Mouse (Mus musculus): Measurements from ENCODE around the gene Tpo.

The Tpo gene

DNA sequence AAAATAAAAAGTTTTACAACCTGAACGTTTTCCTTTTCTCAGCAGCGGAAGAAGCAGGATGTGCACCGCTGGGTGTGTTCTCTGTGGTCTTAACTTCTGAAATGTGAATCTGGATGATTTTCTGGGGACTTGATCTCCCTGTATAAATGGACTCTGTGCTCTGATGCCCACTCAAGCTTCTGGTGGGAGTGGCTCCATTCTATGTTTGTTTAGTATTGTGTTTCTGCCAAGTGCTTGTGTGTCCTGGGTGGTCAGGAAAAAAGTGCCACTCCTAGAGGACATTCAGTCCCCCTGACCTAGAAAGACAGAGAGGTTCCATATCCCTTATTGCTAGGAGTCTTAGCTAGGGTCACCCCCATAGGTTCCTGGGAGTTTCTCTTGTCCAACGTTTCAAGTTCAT lies at the start of gene Tpo:
Gene Tpo (minus strand): TSS at position 101 of the 400 bp plus-strand sequence.
- no peak for DNase-seq (ENCODE audit: low read depth, low spot score)

DNA sequence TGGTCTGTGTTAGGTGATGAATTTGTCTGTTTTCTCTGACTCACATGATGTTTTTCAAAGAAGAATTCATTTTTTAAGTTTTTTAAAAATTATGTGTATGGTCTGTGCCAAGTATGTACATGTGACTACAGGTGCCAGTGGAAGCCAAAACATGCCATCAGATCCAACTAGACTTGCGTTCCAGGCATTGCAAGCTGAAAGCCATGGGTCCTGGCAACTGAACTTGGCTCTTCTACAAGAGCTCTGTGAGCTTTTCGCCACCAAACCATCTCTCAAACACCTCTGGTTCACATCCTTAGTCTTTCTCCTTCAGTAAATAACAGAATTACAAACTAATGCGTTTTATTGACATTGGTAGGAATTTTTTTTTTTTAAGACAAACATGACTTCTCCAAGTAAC lies 49.3 kb upstream of the Tpo start:
- no peak for DNase-seq (ENCODE audit: low read depth, low spot score)

DNA sequence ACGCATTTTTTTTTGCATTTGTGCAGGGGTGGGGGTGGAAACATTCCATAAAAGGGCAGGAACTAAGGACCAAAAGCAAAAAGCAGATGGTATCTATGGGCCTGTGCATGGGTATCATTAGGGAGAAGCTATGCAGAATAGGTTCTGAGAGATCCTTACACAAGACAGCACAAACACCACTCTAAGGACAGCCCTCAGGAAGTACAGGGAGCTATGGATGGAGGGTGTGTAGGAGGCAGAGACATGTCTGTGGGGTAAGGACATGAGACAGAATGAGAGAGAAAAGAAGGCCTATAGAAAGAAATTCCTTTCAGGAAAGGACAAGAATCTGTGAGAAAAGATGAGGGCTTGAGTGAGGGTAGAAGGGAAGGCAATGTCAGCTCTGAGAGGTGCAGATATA lies 47.2 kb upstream of the Tpo start:
- DNase-seq (ENCODE audit: low read depth, low spot score), result no peak

DNA sequence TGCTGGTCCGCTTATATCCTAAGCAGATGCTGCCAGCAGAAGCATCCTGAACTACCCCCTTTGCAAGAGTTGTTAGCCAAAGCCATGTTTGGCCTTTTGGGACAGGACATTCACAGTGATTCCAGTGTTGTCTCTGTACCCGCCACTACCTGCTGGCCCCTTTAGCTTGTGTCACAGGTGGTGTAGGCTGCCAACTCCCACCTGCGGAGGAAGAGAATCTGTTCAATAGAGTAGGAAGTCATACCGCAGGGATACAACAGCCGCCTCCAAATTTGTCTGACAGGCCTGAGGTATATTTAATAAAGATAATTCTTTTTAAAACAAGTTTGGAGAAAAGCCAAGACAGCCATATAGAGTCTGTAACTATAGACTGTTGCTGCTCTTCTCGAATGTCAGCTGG lies 45.5 kb upstream of the Tpo start:
- no peak for DNase-seq (ENCODE audit: low read depth, low spot score)

DNA sequence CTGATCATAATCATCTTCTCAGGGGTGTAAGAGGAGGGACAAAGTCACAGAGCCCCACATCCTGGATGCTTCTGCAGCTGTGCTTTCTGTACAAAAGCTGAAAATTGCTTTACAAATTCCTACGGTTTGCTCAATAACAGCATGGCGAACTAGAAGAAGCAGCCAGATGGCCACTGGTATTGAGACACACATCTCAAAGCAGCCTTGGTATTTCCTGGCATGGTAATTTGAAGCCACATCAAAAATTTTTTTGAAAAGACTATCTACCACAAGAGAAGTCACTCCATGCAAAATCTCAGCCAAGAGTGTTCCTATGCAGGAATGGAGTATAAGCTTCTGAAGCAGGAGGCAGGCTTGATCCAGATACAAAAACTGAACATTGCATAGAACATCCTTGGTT lies 45.1 kb upstream of the Tpo start:
- no peak for DNase-seq (ENCODE audit: low read depth, low spot score)

DNA sequence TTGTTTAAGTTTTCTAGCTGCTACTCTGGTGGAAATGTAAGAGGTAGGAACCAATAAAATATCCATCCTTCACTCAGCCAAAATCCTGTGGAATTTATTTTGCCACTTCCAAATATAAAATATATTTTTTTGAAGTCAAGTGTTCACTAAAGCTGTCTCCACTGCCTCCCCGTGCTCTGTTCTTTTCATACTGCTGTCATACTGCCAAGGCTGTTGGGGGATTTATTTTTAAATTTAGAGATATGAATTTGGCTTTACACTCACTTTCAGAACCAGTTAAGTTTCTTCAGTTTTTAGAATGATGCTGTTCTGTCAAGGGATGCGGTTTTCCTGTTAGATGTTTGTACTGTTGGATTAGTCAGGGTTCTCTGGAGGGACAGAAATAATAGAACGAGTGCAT lies 36.1 kb upstream of the Tpo start:
- DNase-seq (ENCODE audit: low read depth, low spot score), result no peak

DNA sequence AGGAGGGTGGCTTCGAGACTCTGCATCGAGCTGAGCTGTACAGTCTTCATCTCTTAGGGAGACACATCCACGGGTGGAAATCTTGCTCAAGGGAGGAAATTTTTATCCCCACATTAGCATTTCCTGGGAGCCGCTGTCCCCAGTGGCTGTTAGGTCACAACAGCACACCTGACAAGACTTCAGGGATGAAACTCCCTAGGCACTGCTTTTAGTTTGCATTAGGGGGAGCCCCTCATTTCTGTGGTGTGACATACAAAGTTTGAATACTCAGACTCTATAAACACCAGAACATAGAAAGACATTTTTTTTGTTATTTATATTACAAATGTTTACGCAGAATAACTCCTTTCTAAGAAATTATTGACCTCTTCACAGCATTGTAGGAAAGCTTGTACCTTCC lies 32.1 kb upstream of the Tpo start:
- no peak for DNase-seq (ENCODE audit: low read depth, low spot score)

DNA sequence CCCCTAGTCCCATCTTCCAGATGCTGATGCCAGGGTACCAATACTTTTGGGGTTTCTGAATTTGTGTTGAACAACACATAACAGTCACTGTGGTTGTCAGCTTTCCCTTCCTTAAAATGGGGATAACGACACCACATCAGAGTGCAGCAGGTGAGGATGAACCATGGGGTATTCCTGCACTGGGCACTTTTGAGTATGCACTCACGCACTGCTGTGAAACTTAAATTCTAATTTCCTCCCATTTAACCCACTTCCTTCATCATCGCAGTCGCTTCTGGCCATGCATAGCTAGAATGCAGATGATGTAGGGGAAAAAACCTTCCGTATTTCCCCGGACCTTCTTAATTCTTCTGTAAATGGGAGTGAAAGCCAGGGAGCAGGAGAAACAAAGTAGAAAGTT lies 31.6 kb upstream of the Tpo start:
- no peak for DNase-seq (ENCODE audit: low read depth, low spot score)

DNA sequence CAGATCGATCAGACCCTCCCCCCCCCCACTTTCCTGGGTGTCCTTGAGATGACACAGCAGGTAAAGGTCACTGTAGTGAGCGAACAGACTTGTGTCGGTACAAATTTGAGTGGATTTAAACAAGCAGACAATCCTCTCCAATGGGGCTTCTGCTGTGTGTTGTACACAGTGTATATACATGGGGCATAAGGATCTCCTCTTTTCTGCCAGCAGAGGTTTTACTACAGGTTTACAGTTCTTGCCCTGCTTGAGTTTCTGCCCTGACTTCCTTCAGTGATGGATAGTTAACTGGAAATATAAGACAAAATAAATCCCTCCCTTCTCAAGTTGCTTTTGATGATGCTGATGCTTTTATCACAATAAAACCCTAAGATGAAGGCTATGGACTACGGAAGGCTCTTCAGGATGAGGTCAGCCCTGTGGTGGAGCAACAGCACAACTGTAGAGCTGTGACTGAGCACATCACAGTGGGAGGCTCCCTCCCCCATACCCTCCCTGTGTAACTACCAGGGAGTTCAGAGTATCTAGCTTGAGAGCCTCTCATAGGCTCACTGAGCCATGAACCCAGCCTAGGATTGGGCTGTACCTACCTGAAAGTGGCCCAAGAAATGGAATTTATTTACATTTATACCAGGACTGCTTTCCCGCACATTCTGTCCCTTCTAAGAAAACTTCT lies 29.4 kb upstream of the Tpo start:
- no peak for DNase-seq (ENCODE audit: low read depth, low spot score)

DNA sequence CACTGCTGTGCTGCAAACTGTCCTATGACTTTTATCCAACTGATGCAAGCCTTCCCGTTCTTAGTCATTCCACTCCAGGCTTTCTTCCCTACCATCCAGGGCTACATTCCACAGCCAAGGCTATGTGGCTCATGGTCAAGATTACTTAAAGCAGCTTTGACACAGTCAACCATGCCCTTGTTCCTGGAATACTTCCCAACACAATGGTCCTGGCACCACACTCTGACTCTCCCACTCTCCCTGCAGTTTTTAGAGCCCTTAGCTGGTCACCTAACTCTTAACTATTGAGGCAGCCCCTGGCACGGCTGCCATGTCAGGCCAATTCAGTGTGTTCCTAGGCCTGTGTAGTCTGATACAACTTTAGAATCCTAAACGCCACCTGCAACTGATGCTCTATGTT lies 28.1 kb upstream of the Tpo start:
- no peak for DNase-seq (ENCODE audit: low read depth, low spot score)

DNA sequence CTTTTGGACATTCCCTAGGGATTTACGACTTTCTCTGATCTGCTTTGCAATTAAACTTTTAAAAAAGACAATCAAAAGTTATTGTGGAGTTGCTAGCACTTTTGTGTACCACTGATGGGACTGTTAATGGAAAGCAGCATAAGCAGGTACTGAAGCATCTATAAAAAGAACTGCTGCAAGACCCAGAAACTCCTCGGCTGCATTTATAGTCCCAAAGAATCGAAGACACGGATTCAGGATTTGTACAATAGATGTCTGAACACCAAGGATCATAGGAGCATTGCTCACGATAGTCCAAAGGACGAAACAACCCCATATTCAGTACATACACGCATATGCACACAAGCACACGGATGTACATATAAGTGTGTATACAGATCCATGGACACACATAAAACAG lies 27.4 kb upstream of the Tpo start:
- DNase-seq (ENCODE audit: low read depth, low spot score), result no peak

DNA sequence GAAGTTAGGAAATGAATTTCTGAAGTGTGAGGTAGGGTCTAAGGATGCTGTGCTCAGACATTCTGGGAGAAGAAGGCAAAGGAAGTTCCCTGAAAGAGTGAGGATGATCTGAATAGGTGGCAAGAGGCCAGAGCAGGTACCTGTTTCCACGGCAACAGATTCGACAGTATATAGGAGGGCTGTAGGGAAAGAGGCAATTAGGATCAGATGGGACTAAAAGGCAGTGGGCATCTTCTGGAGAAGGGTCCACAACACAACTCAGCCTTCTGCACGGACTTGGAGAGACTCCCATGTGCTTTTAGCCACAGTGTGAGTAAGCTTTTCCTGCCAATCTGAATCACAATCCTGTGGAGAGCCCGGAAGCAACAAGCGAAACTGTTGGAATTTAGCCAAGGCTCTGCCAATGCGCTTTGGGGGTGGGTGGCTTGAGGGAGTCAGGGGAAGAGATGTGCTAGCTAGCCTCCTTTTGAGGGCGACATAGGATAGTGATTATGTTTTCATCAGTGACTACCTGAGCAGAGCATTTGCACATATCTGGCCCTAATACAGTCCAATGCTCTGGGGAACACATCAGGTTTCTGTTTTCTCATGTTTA lies 21.8 kb upstream of the Tpo start:
- DNase-seq (ENCODE audit: low read depth, low spot score), result no peak

DNA sequence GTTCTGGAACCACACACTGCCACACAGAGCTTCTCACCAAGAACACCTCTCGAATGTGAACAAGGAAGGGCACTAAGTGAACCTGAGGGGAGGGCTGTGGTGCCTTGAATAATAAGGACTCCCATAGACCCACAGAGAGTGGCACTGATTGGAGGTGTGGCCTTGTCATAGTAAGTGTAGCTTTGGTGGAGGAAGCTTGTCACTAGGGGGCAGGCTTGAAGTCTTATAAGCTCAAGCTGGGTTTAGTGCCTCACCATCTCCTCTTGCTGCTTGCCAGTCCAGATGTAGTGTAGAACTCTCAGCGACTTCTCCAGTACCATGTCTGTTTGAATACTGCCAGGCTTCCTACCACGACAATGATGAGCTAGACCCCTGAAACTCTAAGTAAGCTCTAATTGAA lies 9.7 kb upstream of the Tpo start:
- no peak for DNase-seq (ENCODE audit: low read depth, low spot score)

DNA sequence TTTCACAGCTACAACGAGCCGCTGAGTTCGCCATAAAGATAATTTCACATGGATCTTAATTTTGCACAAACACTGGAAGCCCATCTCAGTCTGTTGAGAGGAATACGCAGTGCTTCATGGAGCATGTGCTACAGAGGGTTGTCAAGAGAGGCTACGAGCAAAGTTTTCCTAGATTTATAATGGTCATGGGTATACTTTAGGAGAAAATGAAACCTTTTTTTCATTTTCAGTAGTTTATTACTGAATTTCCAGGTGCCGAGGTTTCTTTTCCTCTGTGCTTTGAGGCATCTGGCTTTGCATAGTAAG lies 3.1 kb downstream of the Tpo start:
- DNase-seq (ENCODE audit: low read depth, low spot score), result no peak

DNA sequence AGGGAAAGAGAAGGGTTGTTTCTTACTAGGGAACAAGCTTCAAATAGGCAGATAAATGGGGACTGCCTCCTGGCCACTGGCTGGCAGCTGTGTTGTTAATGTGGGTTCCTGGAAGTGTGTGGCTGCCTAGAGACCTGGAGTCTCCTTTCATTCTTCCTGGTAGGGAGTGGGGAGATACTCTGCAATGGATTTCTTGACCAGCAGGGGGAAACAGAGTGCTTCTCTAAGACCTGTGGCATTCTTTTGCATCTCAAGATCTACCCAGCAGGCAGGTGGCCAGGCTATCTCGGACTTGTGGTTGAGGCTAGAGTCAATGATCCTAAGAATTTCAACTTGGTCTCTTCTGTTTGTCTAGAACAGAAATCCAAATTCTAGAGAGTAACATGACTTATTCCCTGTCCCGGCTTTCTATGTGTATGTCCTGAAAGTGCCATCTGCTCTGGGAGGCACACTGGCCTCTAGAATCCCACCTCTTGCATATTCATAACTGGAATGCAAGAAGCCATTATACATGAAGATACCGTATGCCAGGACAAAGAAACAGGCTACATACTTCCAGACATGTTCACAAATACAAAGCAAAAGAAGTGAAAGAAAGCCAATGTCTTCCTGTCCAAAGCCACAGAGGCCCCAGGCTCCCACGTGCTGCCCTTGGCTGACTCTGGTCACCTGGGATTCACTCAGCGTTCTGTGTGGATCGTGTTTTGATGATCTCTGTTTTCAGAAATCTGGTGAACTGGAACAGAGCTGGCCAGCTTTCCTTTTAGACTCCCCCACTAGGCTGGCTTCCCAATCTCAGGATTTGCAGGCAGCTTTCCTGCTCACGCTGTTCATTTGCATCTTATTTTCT lies 3.6 kb downstream of the Tpo start:
- no peak for DNase-seq (ENCODE audit: low read depth, low spot score)

DNA sequence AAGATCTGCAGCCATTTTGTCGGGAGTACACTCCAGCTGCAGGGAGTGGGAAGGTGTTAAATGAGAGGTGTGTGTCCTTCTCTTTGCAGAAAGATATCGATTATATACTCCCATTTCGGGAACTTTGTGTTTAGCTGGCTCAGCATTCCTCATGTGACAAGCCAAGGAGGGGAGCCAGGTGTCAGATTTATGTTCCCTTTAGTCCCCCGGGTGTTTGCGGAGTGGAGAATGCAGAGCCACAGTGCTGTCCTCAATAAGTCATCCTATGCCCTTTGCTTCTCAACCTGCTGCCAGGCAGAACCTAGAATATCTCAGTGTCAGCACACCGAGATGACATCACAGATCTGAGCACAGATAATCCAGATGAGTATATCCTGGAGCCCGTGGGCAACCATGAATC lies 10.1 kb downstream of the Tpo start:
- DNase-seq (ENCODE audit: low read depth, low spot score), result no peak

DNA sequence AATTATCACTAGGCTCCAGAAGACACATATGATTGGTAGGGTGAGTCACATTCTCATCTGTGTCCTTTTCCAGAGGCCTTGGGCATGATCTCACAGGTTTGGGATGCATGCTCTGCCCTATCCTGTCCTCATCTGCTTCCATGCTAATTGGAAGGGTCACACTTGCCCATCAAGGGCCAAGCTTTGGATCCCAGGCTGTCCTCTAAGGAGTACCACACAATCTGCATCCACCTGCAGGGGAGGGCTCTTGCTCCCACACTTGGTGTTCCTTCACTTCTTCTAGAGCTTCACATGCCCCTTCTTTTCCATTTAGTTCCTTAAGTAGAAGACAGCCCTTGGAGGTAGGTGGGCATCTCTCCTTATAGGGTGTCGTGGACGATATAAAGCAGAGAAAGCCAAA lies 20.2 kb downstream of the Tpo start:
- DNase-seq (ENCODE audit: low read depth, low spot score), result no peak

DNA sequence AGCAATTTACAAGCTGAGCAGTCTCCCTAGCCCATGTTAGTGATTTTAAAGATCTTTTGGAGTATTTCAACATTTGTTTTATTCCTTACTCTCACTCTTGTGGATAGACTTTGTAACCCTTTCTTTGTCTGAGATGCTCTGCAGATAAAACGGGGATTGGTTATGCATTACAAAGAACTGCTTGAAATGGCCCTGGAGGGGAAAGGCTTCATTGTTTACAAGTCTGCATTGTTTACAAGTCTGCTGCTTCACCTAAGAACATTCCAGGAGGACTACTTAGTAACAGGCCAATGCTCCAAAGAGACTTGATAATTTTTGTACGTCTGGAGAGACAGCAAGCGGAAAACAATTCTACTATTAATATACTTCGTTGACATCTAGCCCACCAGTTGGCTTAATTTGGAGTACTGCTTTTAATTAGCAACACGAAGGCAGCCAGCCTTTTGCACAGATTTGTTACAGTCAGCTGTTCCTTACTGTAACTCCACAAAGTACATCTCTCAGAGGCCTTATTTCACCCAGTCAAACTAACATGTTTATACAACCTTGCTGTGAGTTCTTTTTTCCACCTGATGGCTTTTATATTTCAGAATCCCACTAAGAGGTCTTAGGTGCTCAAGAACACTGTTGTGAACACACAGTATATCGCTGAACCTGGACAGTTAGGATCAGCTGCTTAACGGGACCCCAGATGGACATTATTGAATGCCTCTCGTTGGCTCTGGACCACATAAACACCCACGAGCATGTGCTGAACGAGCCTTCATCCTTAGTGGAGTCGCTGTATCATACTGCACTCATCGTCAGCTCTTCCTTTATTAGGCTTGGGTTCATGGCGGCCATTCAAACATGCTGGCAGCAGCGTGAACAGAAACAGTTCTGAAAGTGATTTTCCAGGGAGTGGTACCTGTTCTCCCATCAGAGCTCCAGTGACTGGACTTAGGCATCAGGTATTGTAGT lies 22.5 kb downstream of the Tpo start:
- DNase-seq (ENCODE audit: low read depth, low spot score), result no peak

DNA sequence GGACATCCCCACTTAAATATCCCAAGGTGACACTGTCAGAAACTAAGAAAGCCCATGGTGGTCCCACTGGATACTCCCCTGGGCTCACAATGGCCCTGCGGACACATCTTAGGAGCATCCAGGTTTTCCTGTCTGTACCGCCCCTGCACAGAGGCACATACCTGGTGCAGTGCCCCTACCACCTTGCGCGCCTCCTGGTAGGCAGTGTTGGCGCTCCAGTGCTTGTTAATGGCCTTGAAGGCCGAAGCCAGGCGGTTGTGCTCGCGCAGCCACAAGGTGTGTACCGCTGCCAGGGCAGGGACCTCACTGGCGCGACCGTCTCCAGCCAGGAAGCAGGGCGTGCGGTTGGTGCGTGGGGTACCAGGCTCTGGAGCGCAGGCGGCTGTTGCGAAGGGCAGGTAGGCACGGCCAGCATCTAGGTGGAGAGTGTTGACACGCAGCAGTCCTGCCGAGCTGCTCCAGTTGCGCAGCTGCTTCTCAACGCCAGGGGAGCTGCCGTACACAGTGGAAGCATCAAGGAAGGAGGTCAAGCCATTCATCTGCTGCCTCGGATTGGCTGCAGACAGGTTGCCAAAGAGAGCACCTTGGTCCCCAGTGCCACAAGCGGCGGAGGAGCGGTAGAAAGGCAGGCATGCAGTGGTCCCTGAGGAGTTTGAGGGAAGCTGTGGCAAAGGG lies 29.4 kb downstream of the Tpo start:
- DNase-seq (ENCODE audit: low read depth, low spot score), result no peak

DNA sequence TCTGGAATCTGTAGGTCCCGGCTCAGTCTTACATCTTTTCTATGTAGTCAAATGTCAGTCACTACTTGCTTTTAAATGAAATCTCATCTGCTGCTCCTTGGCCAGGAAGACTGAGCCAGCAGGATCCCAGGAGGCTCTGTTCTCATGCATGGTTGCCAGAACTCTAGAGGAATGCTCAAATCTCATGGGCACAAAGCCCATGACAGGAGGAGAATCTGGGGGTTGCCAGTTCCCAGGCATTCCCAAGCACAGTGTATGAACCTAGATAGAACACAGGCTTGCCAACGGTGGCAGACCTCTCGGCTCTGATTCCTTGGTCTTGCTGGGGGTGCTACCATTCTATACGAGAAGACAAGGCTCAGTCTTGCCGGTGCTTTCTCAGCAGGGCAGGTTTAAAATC lies 40.3 kb downstream of the Tpo start:
- no peak for DNase-seq (ENCODE audit: low read depth, low spot score)

DNA sequence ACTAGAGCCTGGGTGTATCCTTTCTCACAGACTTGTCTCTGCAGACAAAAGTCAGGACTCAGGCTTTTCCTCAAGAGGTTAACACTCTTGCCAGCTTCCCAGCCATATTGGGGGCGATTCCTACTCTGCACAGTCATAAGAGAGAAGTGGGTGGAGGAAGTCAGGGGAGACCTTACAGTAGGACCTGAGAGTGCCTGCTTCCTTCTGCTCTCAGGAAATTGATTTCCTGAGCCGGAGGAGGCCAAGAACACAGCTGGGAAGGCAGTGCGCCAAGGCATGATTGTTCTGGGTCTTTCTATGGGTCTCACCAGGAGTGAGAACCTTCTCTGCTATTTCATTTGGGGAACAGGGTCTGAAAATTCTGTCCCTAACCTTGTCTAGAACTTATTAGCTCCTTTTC lies 48.5 kb downstream of the Tpo start:
- no peak for DNase-seq (ENCODE audit: low read depth, low spot score)

DNA sequence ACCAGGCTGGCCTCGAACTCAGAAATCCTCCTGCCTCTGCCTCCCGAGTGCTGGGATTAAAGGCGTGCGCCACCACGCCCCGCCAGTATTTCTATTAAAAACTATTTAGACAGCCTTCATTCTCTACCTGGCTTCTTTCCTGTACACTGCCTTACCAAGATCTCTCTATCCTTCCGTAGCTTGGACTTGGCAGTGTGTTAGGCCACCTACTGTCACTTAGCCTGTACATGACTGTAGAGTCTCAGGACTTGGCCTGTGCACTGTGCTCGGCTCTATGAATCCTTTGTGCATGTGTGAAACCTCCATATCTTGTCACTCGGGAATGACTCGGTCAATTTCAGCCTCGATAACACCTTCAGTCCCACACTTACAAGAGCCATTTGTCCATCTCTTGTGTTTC lies 55.4 kb downstream of the Tpo start:
- no peak for DNase-seq (ENCODE audit: low read depth, low spot score)

All from CD4-positive helper T cell, adult 2 months (primary cell).